Mouse (Mus musculus): ENCODE measurements at regions not wholly inside any gene's neighbourhood (a gene's known extent, or its start where the extent isn't known, plus 50 kb on each side); places are given as distances from the start of the nearest gene placed in this dataset.

GRCm38 (mm10) chr16:5455352-5455965 lies 199.7 kb upstream of the Eef2kmt start:
- no peak for ATAC-seq

- peak; percentile 53 for ATAC-seq
These were observed 198.5 kb upstream of the Eef2kmt start for GRCm38 (mm10) chr16:5454243-5454642.

- peak; percentile 73 for ATAC-seq
These were observed 197.2 kb upstream of the Eef2kmt start for GRCm38 (mm10) chr16:5452971-5453370.

GRCm38 (mm10) chr16:5445776-5446175 lies 190.0 kb upstream of the Eef2kmt start:
- peak; percentile 97 for ATAC-seq

GRCm38 (mm10) chr16:5444785-5445184 lies 189.0 kb upstream of the Eef2kmt start:
- ATAC-seq: no peak

- ATAC-seq: no peak
These were observed 183.9 kb upstream of the Eef2kmt start for GRCm38 (mm10) chr16:5439717-5440116.

- ATAC-seq: peak; percentile 36
These were observed 182.6 kb upstream of the Eef2kmt start for GRCm38 (mm10) chr16:5438405-5438804.

- no peak for ATAC-seq
These were observed 175.9 kb upstream of the Eef2kmt start for GRCm38 (mm10) chr16:5431689-5432088.

GRCm38 (mm10) chr16:5431111-5431510 lies 175.3 kb upstream of the Eef2kmt start:
- no peak for ATAC-seq

- no peak for ATAC-seq
These were observed 173.7 kb upstream of the Eef2kmt start for GRCm38 (mm10) chr16:5429466-5429865.

- ATAC-seq: peak; percentile 73
These were observed 170.1 kb upstream of the Eef2kmt start for GRCm38 (mm10) chr16:5425908-5426307.

GRCm38 (mm10) chr16:5422041-5422440 lies 166.3 kb upstream of the Eef2kmt start:
- no peak for ATAC-seq

GRCm38 (mm10) chr16:5421591-5421990 lies 165.8 kb upstream of the Eef2kmt start:
- no peak for ATAC-seq

GRCm38 (mm10) chr16:5419467-5419866 lies 163.7 kb upstream of the Eef2kmt start:
- no peak for ATAC-seq

- no peak for ATAC-seq
These were observed 162.8 kb upstream of the Eef2kmt start for GRCm38 (mm10) chr16:5418462-5419197.

GRCm38 (mm10) chr16:5415310-5415709 lies 159.5 kb upstream of the Eef2kmt start:
- ATAC-seq: peak; percentile 40

GRCm38 (mm10) chr16:5411819-5412385 lies 156.1 kb upstream of the Eef2kmt start:
- ATAC-seq: peak; percentile 48

- ATAC-seq: peak; percentile 52
These were observed 150.9 kb upstream of the Eef2kmt start for GRCm38 (mm10) chr16:5406711-5407110.

GRCm38 (mm10) chr16:5393336-5393735 lies 137.6 kb upstream of the Eef2kmt start:
- peak; percentile 91 for ATAC-seq

GRCm38 (mm10) chr16:5382930-5383329 lies 127.1 kb upstream of the Eef2kmt start:
- ATAC-seq: peak; percentile 32

GRCm38 (mm10) chr16:5382228-5382884 lies 126.6 kb upstream of the Eef2kmt start:
- peak; percentile 68 for ATAC-seq

GRCm38 (mm10) chr16:5380626-5381025 lies 124.8 kb upstream of the Eef2kmt start:
- no peak for ATAC-seq

GRCm38 (mm10) chr16:5377001-5377400 lies 121.2 kb upstream of the Eef2kmt start:
- no peak for ATAC-seq
